In the genomic region with DNA sequence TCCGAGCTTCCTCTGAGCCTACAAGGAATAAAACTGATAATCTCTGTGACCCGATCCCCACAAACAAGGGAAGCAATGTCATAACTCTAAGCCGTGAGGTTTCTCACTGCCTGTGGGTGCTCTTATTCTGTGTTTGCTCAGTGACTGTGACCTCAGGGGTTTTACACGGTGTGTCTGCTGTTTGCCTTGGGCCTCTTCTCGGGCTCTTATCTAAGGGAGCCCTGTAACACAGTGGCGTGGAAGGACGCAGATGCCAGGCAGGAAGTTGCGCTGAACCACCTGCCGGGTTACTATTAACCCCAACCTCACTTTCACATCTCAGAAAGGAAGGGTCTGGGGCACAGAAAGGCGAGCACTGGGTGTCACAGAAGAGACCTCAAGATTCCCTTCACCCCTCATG, we compare ENCODE assay signal across 9 mouse cellular contexts.
A peak's percentile ranks its signal among the peaks of the same experiment; 100 is the strongest.
DNase-seq lines count a peak whose midpoint lies in the region; ATAC-seq and TF ChIP-seq lines count a peak whose summit lies in the region.
"Had no signal": no experiment of that assay in that cellular context is flagged by ENCODE, and none has a peak within 500 bp of the region (broad histone marks: within the 10 kb centered on the region; RNA-seq: fewer than 3 reads in every experiment).

No protein-coding gene starts in this region.

- H3K36me3 ChIP-seq in hindbrain, embryonic 10.5 days: peaks cover 33% of the 10 kb centered on the region
- no peaks in the 10 kb centered on the region for H3K36me3 ChIP-seq in hindbrain, embryonic 14.5 days (replicated peaks; ENCODE audit: control insufficient read depth, insufficient read depth)
- H3K36me3 ChIP-seq in MEL (ENCODE audit: control insufficient read depth in 1 of 2, insufficient read depth in 2 of 2, low read length in 2 of 2): peaks cover 0 to 49% of the 10 kb centered on the region in 2 experiments; a peak in 2 of 4 replicates
- no peaks in the 10 kb centered on the region for H3K36me3 ChIP-seq in intestine, embryonic 14.5 days (ENCODE audit: control insufficient read depth, insufficient read depth, low read length)

- TF ChIP-seq CTCF in MEL (IDR thresholded peaks at IDR 0.05 in 2 of 3, conservative IDR thresholded peaks at IDR 0.05 in 1 of 3; ENCODE audit: control insufficient read depth in 1 of 3, insufficient read depth in 1 of 3, low read depth in 2 of 3, low read length in 3 of 3, poor library complexity in 1 of 3, severe bottlenecking in 1 of 3): no peak

- no peaks in the 10 kb centered on the region for H3K79me2 ChIP-seq in MEL (ENCODE audit: control insufficient read depth, insufficient read depth, low read length, poor library complexity)

- TF ChIP-seq POLR2A in MEL (IDR thresholded peaks at IDR 0.05; ENCODE audit: control insufficient read depth in 1 of 2, insufficient read depth in 1 of 2, low read depth in 1 of 2, low read length in 2 of 2, poor library complexity in 1 of 2): no peak

- peak overlapping the region; percentile 0; the same call in 1 of the 2 replicates for H3K27ac ChIP-seq in hindbrain, embryonic 10.5 days
- no peak overlapping the region for H3K27ac ChIP-seq in hindbrain, embryonic 14.5 days
- H3K27ac ChIP-seq in MEL (ENCODE audit: control insufficient read depth, low read depth, low read length): peak overlapping the region; percentile 85
- H3K27ac ChIP-seq in intestine, embryonic 14.5 days (ENCODE audit: low read depth): peak overlapping the region; percentile 51
- H3K27ac ChIP-seq: forebrain, embryonic 15.5 days had no signal

- no peak overlapping the region for H3K4me3 ChIP-seq in hindbrain, embryonic 10.5 days
- H3K4me3 ChIP-seq in hindbrain, embryonic 14.5 days (replicated peaks; ENCODE audit: low read length): no peak overlapping the region
- H3K4me3 ChIP-seq in MEL (ENCODE audit: control insufficient read depth in 1 of 2, insufficient read depth in 1 of 2, low read depth in 2 of 2, low read length in 2 of 2): peak overlapping the region; percentile 19 to 23; a peak in 2 of 4 replicates
- no peak overlapping the region for H3K4me3 ChIP-seq in intestine, embryonic 14.5 days (ENCODE audit: low read depth, low read length)
- H3K4me3 ChIP-seq: forebrain, embryonic 15.5 days had no signal

- no peak for ATAC-seq in hindbrain, embryonic 14.5 days (ENCODE audit: low FRiP score)
- ATAC-seq in intestine, embryonic 14.5 days (replicated peaks; ENCODE audit: low FRiP score, low TSS enrichment, low read depth): peak; percentile 61
- ATAC-seq: forebrain, embryonic 15.5 days had no signal

- 0 out of 2 replicates have a peak, but pooled peaks cover 1% of the 10 kb centered on the region for H3K9me3 ChIP-seq in hindbrain, embryonic 10.5 days
- no peaks in the 10 kb centered on the region for H3K9me3 ChIP-seq in hindbrain, embryonic 14.5 days (ENCODE audit: control insufficient read depth, low read length)
- H3K9me3 ChIP-seq in MEL (replicated peaks; ENCODE audit: insufficient read depth, low read length): no peaks in the 10 kb centered on the region
- H3K9me3 ChIP-seq in intestine, embryonic 14.5 days (ENCODE audit: control insufficient read depth, low read length): no peaks in the 10 kb centered on the region
- H3K9me3 ChIP-seq: forebrain, embryonic 15.5 days had no signal

- TF ChIP-seq EP300 in MEL (IDR thresholded peaks at IDR 0.05; ENCODE audit: low read depth in 1 of 2, low read length in 2 of 2): peak; percentile 46 to 78; a peak in 3 of 4 replicates

- no peaks in the 10 kb centered on the region for H3K27me3 ChIP-seq in hindbrain, embryonic 10.5 days (ENCODE audit: insufficient read depth, poor library complexity, severe bottlenecking)
- no peaks in the 10 kb centered on the region for H3K27me3 ChIP-seq in hindbrain, embryonic 14.5 days (ENCODE audit: control insufficient read depth, insufficient read depth, low read length)
- no peaks in the 10 kb centered on the region for H3K27me3 ChIP-seq in MEL (ENCODE audit: control insufficient read depth in 1 of 2, insufficient read depth in 2 of 2, low read length in 2 of 2)
- H3K27me3 ChIP-seq in intestine, embryonic 14.5 days (replicated peaks; ENCODE audit: control insufficient read depth, insufficient read depth, low read length): no peaks in the 10 kb centered on the region
- H3K27me3 ChIP-seq: forebrain, embryonic 15.5 days had no signal

- peaks cover 18% of the 10 kb centered on the region for H3K4me1 ChIP-seq in hindbrain, embryonic 10.5 days (replicated peaks)
- H3K4me1 ChIP-seq in hindbrain, embryonic 14.5 days (replicated peaks; ENCODE audit: control insufficient read depth, insufficient read depth, low read length): no peaks in the 10 kb centered on the region
- H3K4me1 ChIP-seq in MEL (ENCODE audit: control insufficient read depth in 1 of 2, insufficient read depth in 2 of 2, low read length in 2 of 2): peaks cover 26 to 52% of the 10 kb centered on the region in 2 experiments
- peaks cover 7% of the 10 kb centered on the region; the same call in 1 of the 2 replicates for H3K4me1 ChIP-seq in intestine, embryonic 14.5 days (replicated peaks; ENCODE audit: control insufficient read depth, insufficient read depth, low read length)
- H3K4me1 ChIP-seq: forebrain, embryonic 15.5 days had no signal

- H3K4me2 ChIP-seq in hindbrain, embryonic 14.5 days (replicated peaks): no peak overlapping the region
- no peak overlapping the region for H3K4me2 ChIP-seq in intestine, embryonic 14.5 days (ENCODE audit: low read length)
- H3K4me2 ChIP-seq: forebrain, embryonic 15.5 days had no signal

- no peak overlapping the region for H3K9ac ChIP-seq in hindbrain, embryonic 14.5 days
- peak overlapping the region; percentile 45 for H3K9ac ChIP-seq in MEL (ENCODE audit: control insufficient read depth, low read depth, low read length, poor library complexity, severe bottlenecking)
- H3K9ac ChIP-seq in intestine, embryonic 14.5 days (ENCODE audit: low read length): no peak overlapping the region
- H3K9ac ChIP-seq: forebrain, embryonic 15.5 days had no signal

- intact Hi-C loops in left cerebral cortex, postnatal 25 days (cut with DNase I): no loop called here

- no peak for TF ChIP-seq RAD21 in MEL (IDR thresholded peaks at IDR 0.05; ENCODE audit: low read depth, low read length)

- WGBS in hindbrain, embryonic 10.5 days: 80% methylated on average over 10 of the region's 10 CpGs
- WGBS in hindbrain, embryonic 14.5 days: 76% methylated on average over 10 of the region's 10 CpGs
- 51% methylated on average over 10 of the region's 10 CpGs for WGBS in intestine, embryonic 14.5 days

- no peak for DNase-seq in hindbrain, embryonic 10.5 days (ENCODE audit: low spot score)
- DNase-seq in hindbrain, embryonic 14.5 days (ENCODE audit: low spot score): no peak
- peak; percentile 71 for DNase-seq in MEL (ENCODE audit: low read depth, low spot score)
- no peak for DNase-seq in intestine, embryonic 14.5 days (ENCODE audit: low spot score)
- DNase-seq in lung, postnatal 4 days: peak; percentile 28 to 47
- DNase-seq in left cerebral cortex, adult 18-20 months (ENCODE audit: low spot score in 2 of 2): no peak
- no peak for DNase-seq in left cerebral cortex, postnatal 25 days (ENCODE audit: low spot score in 2 of 2)
- no peak for DNase-seq in frontal cortex, postnatal 10 days (ENCODE audit: low spot score in 2 of 2)

TF ChIP-seq in MEL, 35 proteins besides CTCF, POLR2A, EP300 and RAD21:
- peak; percentile 62 for TF ChIP-seq TAL1 (IDR thresholded peaks at IDR 0.05; ENCODE audit: low read length)
- TF ChIP-seq SIN3A (IDR thresholded peaks at IDR 0.05; ENCODE audit: low read length): peak; percentile 61; the same call in 1 of the 2 replicates
- TF ChIP-seq MAX (IDR thresholded peaks at IDR 0.05; ENCODE audit: low read length): peak; percentile 38; the same call in 1 of the 2 replicates
- TF ChIP-seq NELFE (IDR thresholded peaks at IDR 0.05; ENCODE audit: low read depth, low read length): no peak
- TF ChIP-seq ZNF384 (IDR thresholded peaks at IDR 0.05; ENCODE audit: low read depth, low read length): no peak
- peak; percentile 71; the same call in 1 of the 2 replicates for TF ChIP-seq ETS1 (IDR thresholded peaks at IDR 0.05; ENCODE audit: low read depth, low read length)
- TF ChIP-seq KAT2A (conservative IDR thresholded peaks at IDR 0.05; ENCODE audit: low read depth, low read length): no peak
- no peak for TF ChIP-seq ZMIZ1 (IDR thresholded peaks at IDR 0.05; ENCODE audit: low read depth, low read length)
- TF ChIP-seq MXI1 (IDR thresholded peaks at IDR 0.05; ENCODE audit: low read depth, low read length): peak; percentile 66
- TF ChIP-seq ZKSCAN1 (IDR thresholded peaks at IDR 0.05; ENCODE audit: low read depth, low read length): no peak
- peak; percentile 77 for TF ChIP-seq TCF12 (IDR thresholded peaks at IDR 0.05; ENCODE audit: low read depth, low read length)
- 0 out of 2 replicates have a peak, but pooled peaks have one; percentile 19 for TF ChIP-seq USF1 (IDR thresholded peaks at IDR 0.05; ENCODE audit: low read depth, low read length)
- no peak for TF ChIP-seq MAFK (IDR thresholded peaks at IDR 0.05; ENCODE audit: borderline replicate concordance, low read depth, low read length)
- peak; percentile 62 for TF ChIP-seq MYC (IDR thresholded peaks at IDR 0.05; ENCODE audit: low read depth, low read length)
- TF ChIP-seq TBP (IDR thresholded peaks at IDR 0.05; ENCODE audit: low read depth, low read length): 0 out of 2 replicates have a peak, but pooled peaks have one; percentile 58
- TF ChIP-seq GATA1 (IDR thresholded peaks at IDR 0.05; ENCODE audit: low read depth, low read length): peak; percentile 61
- TF ChIP-seq RCOR1 (IDR thresholded peaks at IDR 0.05; ENCODE audit: low read depth, low read length): 0 out of 2 replicates have a peak, but pooled peaks have one; percentile 40
- TF ChIP-seq ELF1 (IDR thresholded peaks at IDR 0.05; ENCODE audit: low read depth, low read length): 0 out of 2 replicates have a peak, but pooled peaks have one; percentile 38

Comparison
In these comparisons a context has a peak if more than half of its experiments do, and no peak if none do; other contexts are left out.
1. DNase-seq: peak in MEL (single experiment) and lung, postnatal 4 days (2 of 2); none in hindbrain, embryonic 10.5 days (single experiment), hindbrain, embryonic 14.5 days (single experiment), intestine, embryonic 14.5 days (single experiment), left cerebral cortex, adult 18-20 months (0 of 2), left cerebral cortex, postnatal 25 days (0 of 2) and frontal cortex, postnatal 10 days (0 of 2).
2. H3K4me3 ChIP-seq: peak in MEL (2 of 2); none in hindbrain, embryonic 10.5 days (single experiment), hindbrain, embryonic 14.5 days (single experiment) and intestine, embryonic 14.5 days (single experiment).